Mouse (Mus musculus): ENCODE measurements around the gene Plcd1. TPM values are rescaled to one million over a fixed set of nuclear protein-coding genes. Genes with fewer than 3 reads are reported as not detected.
A peak's percentile ranks its signal among the peaks of the same experiment; 100 is the strongest.

The Plcd1 gene
- polyA plus RNA-seq, 1 experiment from 2014 or later: 15.9 TPM

DNA sequence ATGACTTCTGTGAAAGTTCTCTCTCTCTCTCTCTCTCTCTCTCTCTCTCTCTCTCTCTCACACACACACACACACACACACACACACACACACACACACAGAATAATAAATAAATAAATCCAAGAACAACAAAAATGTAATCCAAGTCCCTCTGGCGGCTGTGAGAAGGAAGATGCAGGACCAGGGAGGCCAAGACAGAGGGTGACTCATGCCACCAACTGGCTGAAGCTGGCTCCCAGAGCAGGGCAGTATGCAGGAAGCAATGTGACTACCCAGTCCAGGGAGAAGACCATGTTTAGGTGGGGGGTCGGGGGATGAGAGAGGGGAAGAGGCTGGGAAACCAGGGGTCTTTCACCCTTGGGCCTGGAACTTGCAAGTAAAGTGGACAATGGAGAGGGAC, 42.1 kb downstream of the Plcd1 start:
- Histone ChIP-seq H3K27ac (ENCODE audit: low read length) (no peak overlapping the region), H3K36me3 (ENCODE audit: control insufficient read depth, insufficient read depth, low read length) (no peaks in the 10 kb centered on the region), H3K27me3 (ENCODE audit: control insufficient read depth, insufficient read depth, low read depth, low read length) (peaks cover 12% of the 10 kb centered on the region; the same call in 1 of the 2 replicates), H3K4me2 (ENCODE audit: low read length) (no peak overlapping the region), H3K4me1 (ENCODE audit: control insufficient read depth, insufficient read depth, low read length) (peaks cover 6% of the 10 kb centered on the region; the same call in 1 of the 2 replicates), H3K4me3 (ENCODE audit: low read depth, low read length) (no peak overlapping the region), H3K9ac (ENCODE audit: low read depth, low read length) (no peak overlapping the region), H3K9me3 (replicated peaks; ENCODE audit: control insufficient read depth, low read length, poor library complexity, severe bottlenecking) (no peaks in the 10 kb centered on the region)
- WGBS: 79% methylated on average over 2 of the region's 2 CpGs
- no peak for ATAC-seq

DNA sequence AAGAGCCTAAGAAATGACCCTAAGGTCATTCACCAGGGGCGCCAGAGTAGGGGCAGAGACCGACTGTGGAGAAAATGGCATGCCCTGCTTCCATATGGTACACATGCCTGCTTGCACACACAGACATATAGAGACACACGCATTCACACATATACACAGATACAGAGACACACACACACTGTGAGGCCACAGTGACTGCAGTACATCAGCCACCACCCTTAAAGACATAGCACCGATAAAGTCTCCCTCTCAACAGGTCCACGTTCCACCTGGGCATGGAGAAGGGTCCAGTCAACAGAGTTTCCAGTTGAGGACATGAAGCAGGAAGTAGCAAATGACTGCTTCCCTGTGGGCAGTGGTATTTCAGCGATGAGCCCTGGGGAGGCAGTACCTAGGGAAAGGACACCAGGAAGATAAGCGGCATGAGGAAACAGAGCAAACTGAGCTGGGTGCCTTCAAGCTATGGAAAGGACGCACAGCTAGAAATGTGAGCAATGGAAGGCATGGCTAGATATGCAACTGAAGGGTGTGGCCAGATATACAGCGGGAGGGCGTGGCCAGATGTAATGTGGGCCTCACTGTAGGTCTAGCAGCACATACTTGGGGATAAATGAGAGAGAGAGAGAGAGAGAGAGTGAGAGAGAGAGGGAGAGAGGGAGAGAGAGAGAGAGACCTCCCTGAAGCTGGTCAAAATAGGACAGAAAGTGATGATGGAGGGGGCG, 45.0 kb downstream of the Plcd1 start:
- no peak for ATAC-seq
- Histone ChIP-seq H3K4me3 (ENCODE audit: low read depth, low read length) (no peak overlapping the region), H3K36me3 (ENCODE audit: control insufficient read depth, insufficient read depth, low read length) (no peaks in the 10 kb centered on the region), H3K27me3 (ENCODE audit: control insufficient read depth, insufficient read depth, low read depth, low read length) (peaks cover 6% of the 10 kb centered on the region; the same call in 1 of the 2 replicates), H3K9me3 (replicated peaks; ENCODE audit: control insufficient read depth, low read length, poor library complexity, severe bottlenecking) (no peaks in the 10 kb centered on the region), H3K27ac (ENCODE audit: low read length) (no peak overlapping the region), H3K4me2 (ENCODE audit: low read length) (no peak overlapping the region), H3K9ac (ENCODE audit: low read depth, low read length) (no peak overlapping the region), H3K4me1 (ENCODE audit: control insufficient read depth, insufficient read depth, low read length) (peaks cover 6% of the 10 kb centered on the region; the same call in 1 of the 2 replicates)
- 85% methylated on average over 11 of the region's 11 CpGs for WGBS

DNA sequence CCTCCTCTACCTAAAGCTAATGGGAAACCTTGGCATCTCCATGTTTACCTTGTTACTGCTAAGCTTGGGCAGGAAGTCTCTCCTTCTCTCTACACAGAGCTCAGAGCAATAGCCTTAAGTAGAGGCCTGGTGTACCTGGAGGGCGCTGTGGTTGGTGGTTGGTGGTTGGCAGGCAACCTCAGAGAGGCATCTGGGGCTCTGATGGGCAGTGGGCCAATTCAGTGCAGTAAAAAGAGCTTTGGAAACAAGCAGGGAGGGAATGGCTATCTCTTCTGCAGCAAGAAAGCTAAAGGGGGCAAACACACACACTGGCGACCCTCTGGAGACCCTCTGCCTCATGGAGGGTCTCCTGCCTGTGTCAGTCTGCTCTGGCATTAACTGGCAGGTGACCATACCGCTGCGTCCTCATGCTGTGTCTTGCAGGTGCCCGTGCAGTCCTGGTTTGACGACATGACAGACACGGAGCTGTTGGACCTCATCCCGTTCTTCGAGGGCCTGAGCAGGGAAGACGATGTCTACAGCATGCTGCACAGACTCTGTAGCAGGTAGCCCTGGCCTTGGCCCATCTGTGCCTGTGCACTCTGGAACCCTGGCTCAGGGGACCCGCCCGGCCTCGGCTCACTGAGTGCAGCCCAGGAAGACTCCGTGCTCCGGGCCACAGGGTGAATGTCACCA, 53.1 kb downstream of the Plcd1 start:
- Histone ChIP-seq H3K27ac (ENCODE audit: low read length) (no peak overlapping the region), H3K4me2 (ENCODE audit: low read length) (no peak overlapping the region), H3K9me3 (replicated peaks; ENCODE audit: control insufficient read depth, low read length, poor library complexity, severe bottlenecking) (no peaks in the 10 kb centered on the region), H3K36me3 (ENCODE audit: control insufficient read depth, insufficient read depth, low read length) (peaks cover 14% of the 10 kb centered on the region), H3K9ac (ENCODE audit: low read depth, low read length) (no peak overlapping the region), H3K27me3 (ENCODE audit: control insufficient read depth, insufficient read depth, low read depth, low read length) (no peaks in the 10 kb centered on the region), H3K4me3 (ENCODE audit: low read depth, low read length) (no peak overlapping the region), H3K4me1 (ENCODE audit: control insufficient read depth, insufficient read depth, low read length) (no peaks in the 10 kb centered on the region)
- ATAC-seq: no peak
- 91% methylated on average over 15 of the region's 15 CpGs for WGBS

DNA sequence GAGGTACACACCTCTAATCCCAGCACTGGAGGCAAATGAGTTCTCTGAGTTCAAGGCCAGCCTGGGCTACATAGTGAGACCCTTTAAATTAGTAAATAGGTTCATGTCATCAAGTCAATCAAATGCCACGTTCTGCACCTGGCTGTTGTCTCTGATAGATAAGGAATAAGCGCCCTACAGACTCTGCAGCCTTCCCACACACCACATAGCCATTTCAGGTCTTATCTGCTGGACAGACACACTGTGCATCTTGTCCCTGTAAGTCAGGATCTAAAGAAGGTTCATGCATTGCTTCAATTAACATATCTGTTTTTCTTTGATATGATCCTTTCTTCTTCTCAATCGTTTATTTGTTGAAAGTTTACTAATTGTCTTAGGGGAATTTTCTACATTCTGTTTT, 54.7 kb downstream of the Plcd1 start:
- Histone ChIP-seq H3K27ac (ENCODE audit: low read length) (no peak overlapping the region), H3K9me3 (replicated peaks; ENCODE audit: control insufficient read depth, low read length, poor library complexity, severe bottlenecking) (no peaks in the 10 kb centered on the region), H3K4me3 (ENCODE audit: low read depth, low read length) (no peak overlapping the region), H3K4me1 (ENCODE audit: control insufficient read depth, insufficient read depth, low read length) (peaks cover 13% of the 10 kb centered on the region), H3K36me3 (ENCODE audit: control insufficient read depth, insufficient read depth, low read length) (peaks cover 14% of the 10 kb centered on the region), H3K4me2 (ENCODE audit: low read length) (no peak overlapping the region), H3K27me3 (ENCODE audit: control insufficient read depth, insufficient read depth, low read depth, low read length) (no peaks in the 10 kb centered on the region), H3K9ac (ENCODE audit: low read depth, low read length) (no peak overlapping the region)
- ATAC-seq: no peak
- WGBS: 95% methylated on average over 3 of the region's 3 CpGs

DNA sequence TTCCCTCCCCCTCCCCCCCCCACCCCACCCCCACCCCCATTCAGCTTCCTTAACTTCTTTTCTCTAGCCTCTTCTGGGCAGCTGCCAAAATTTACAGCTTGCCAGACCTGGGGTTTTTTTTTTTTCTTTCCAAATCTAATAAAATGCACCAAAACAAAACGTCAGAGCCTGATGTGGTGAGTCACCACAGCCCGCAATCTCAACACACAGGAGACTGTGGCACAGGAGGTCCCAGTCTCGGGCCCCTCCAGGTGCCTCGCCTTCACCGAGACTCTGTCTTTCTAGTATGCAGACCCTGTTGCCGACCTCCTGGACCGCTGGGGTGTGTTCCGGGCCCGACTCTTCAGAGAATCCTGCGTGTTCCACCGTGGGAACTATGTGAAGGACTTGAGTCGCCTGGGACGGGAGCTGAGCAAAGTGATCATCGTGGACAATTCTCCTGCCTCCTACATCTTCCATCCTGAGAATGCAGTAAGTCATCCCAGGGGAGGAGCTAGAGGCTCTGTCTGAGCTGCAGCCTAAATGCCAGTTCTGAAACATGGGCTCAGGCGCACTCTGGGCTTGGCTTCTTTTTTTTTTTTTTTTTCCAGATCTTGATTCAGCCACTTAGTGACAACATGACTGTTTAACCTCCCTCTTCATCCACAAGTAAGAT, 56.1 kb downstream of the Plcd1 start:
- no peak overlapping the region for H3K4me2 ChIP-seq (ENCODE audit: low read length)
- ATAC-seq: no peak
- peaks cover 25% of the 10 kb centered on the region for H3K4me1 ChIP-seq (ENCODE audit: control insufficient read depth, insufficient read depth, low read length)
- no peaks in the 10 kb centered on the region for H3K9me3 ChIP-seq (replicated peaks; ENCODE audit: control insufficient read depth, low read length, poor library complexity, severe bottlenecking)
- H3K4me3 ChIP-seq (ENCODE audit: low read depth, low read length): no peak overlapping the region
- no peaks in the 10 kb centered on the region for H3K27me3 ChIP-seq (ENCODE audit: control insufficient read depth, insufficient read depth, low read depth, low read length)
- peaks cover 14% of the 10 kb centered on the region for H3K36me3 ChIP-seq (ENCODE audit: control insufficient read depth, insufficient read depth, low read length)
- no peak overlapping the region for H3K27ac ChIP-seq (ENCODE audit: low read length)
- H3K9ac ChIP-seq (ENCODE audit: low read depth, low read length): no peak overlapping the region
- 77% methylated on average over 15 of the region's 15 CpGs for WGBS

DNA sequence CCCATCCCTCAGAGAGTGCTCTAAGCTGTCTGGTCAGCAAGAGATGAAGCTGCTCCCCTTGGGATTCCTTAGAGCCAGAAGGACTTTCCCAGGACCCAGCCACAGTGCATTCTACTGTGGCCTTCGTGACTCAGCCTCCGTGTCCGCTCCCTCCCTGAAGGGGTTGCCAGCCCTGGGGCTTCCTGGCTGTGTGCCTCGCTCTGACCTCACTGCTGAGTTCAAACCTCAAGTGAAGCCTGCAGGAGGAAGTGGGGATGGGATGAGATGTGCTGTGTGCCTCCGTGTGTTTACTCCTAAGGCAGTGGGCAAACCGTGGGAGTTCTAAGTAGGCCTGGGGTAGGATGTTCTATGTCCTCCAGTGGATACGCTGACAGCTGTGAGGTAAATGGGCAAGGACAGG, 57.5 kb downstream of the Plcd1 start:
- WGBS: 76% methylated on average over 7 of the region's 7 CpGs
- no peak overlapping the region for H3K4me3 ChIP-seq (ENCODE audit: low read depth, low read length)
- no peak for ATAC-seq
- H3K4me2 ChIP-seq (ENCODE audit: low read length): no peak overlapping the region
- no peaks in the 10 kb centered on the region for H3K9me3 ChIP-seq (replicated peaks; ENCODE audit: control insufficient read depth, low read length, poor library complexity, severe bottlenecking)
- no peak overlapping the region for H3K9ac ChIP-seq (ENCODE audit: low read depth, low read length)
- no peaks in the 10 kb centered on the region for H3K27me3 ChIP-seq (ENCODE audit: control insufficient read depth, insufficient read depth, low read depth, low read length)
- peaks cover 25% of the 10 kb centered on the region for H3K4me1 ChIP-seq (ENCODE audit: control insufficient read depth, insufficient read depth, low read length)
- H3K27ac ChIP-seq (ENCODE audit: low read length): no peak overlapping the region
- H3K36me3 ChIP-seq (ENCODE audit: control insufficient read depth, insufficient read depth, low read length): peaks cover 9% of the 10 kb centered on the region; the same call in 1 of the 2 replicates

DNA sequence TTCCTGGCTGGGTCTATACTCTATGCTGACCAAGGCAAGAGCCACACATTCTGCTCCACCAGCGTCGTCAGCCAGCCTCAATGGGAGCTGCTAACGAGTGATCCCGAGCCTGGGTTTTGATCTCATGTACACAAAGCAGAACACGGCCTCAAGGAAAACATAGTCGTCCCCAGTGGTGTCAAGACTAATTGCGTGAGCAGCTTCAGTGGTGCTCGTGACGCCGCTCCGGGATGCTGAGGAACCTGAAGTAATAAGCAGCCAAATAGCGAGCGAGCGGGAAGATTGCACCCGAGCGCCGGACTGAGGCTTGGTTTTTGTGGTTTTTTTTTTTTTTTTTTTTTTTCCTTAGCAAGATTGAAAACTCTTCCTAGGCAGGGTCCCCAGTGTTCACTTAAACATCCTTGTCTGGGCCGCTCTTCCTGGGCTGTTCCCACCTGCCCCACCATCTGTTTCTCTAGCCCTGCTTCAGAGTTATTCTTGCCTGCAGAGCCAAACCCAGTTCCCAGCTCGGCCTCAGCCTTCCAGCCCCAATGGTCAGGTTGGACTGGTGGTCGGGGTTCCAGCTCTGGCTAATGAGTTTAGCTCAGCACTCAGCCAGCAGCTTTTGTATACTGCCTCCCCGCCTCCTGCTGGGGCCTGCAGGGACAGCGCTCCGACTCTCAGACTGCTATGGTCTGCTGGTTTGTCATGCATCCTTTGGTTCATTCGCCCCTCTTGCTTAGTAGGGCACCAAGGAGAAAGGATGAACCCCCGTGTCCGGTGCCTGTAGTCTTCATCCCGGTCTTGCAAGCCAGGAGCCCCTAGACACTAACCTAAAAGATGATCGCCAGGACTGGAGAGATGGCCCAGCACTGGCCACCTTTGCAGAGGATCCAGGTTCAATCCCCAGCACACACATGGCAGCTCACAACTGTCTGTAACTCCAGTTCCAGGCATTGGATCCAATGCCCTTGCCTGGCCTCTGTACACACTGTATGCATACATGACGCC, 58.3 kb downstream of the Plcd1 start:
- Histone ChIP-seq H3K27ac (ENCODE audit: low read length) (peak overlapping the region; percentile 30; the same call in 1 of the 2 replicates), H3K9me3 (replicated peaks; ENCODE audit: control insufficient read depth, low read length, poor library complexity, severe bottlenecking) (no peaks in the 10 kb centered on the region), H3K4me3 (ENCODE audit: low read depth, low read length) (no peak overlapping the region), H3K27me3 (ENCODE audit: control insufficient read depth, insufficient read depth, low read depth, low read length) (no peaks in the 10 kb centered on the region), H3K4me1 (ENCODE audit: control insufficient read depth, insufficient read depth, low read length) (peaks cover 25% of the 10 kb centered on the region), H3K9ac (ENCODE audit: low read depth, low read length) (peak overlapping the region; percentile 6; the same call in 1 of the 2 replicates), H3K4me2 (ENCODE audit: low read length) (no peak overlapping the region), H3K36me3 (ENCODE audit: control insufficient read depth, insufficient read depth, low read length) (peaks cover 6% of the 10 kb centered on the region; the same call in 1 of the 2 replicates)
- WGBS: 41% methylated on average over 29 of the region's 29 CpGs
- ATAC-seq: peak; percentile 21; the same call in 1 of the 2 replicates

DNA sequence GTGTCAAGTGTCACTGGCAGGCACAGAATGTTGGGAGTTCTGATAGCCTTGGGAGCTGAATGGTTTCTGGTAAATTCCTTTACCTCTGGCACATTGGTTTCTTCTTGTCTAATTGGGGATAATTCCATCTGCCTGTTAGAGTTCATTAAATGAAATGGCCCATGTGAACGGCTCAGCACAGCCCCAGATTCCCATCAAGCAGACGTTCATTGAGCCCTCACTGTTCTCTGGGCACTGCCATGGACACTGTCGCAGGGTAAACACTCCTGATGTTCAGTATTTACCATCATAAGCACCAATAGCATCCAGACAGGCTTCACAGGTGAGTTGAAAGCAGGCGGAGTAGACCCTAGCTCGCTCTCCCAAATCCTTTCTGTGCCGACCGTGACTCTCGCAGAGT, 59.2 kb downstream of the Plcd1 start:
- Histone ChIP-seq H3K4me2 (ENCODE audit: low read length) (no peak overlapping the region), H3K36me3 (ENCODE audit: control insufficient read depth, insufficient read depth, low read length) (peaks cover 4% of the 10 kb centered on the region; the same call in 1 of the 2 replicates), H3K27ac (ENCODE audit: low read length) (peak overlapping the region; percentile 77), H3K4me3 (ENCODE audit: low read depth, low read length) (no peak overlapping the region), H3K9ac (ENCODE audit: low read depth, low read length) (no peak overlapping the region), H3K9me3 (replicated peaks; ENCODE audit: control insufficient read depth, low read length, poor library complexity, severe bottlenecking) (no peaks in the 10 kb centered on the region), H3K4me1 (ENCODE audit: control insufficient read depth, insufficient read depth, low read length) (peaks cover 25% of the 10 kb centered on the region), H3K27me3 (ENCODE audit: control insufficient read depth, insufficient read depth, low read depth, low read length) (no peaks in the 10 kb centered on the region)
- ATAC-seq: peak; percentile 19; the same call in 1 of the 2 replicates
- WGBS: 72% methylated on average over 8 of the region's 8 CpGs

Measured in midbrain, embryonic 16.5 days (tissue).